Mouse (Mus musculus) midbrain, embryonic 11.5 days (tissue): ENCODE measurements around the gene Opcml. TPM values are rescaled to one million over a fixed set of nuclear protein-coding genes. Genes with fewer than 3 reads are reported as not detected.

Source experiments
- ATAC-seq: fragments of 200-750 bp; cut with Nextera tagmentation; 2 replicates; pipeline ENCODE4 v1.8.0; 2017; ENCODE audit warnings: moderate TSS enrichment, moderate library complexity; ENCODE audit not compliant: low FRiP score
- DNase-seq: peaks from one replicate; pipeline ENCODE4 v3.0.0; 2015; ENCODE audit warnings: low spot score; ENCODE audit errors: missing footprints
- H3K27ac ChIP-seq: fragments of 300-500 bp; sonication (generic); 2 replicates; pipeline ENCODE4 v1.5.1; 2014; ENCODE audit warnings: low read depth, low read length
- H3K27me3 ChIP-seq: fragments of 300-500 bp; sonication (generic); 2 replicates; pipeline ENCODE4 v1.6.1; 2014; ENCODE audit warnings: mild to moderate bottlenecking, low read length, moderate library complexity, mixed read lengths; ENCODE audit not compliant: control insufficient read depth, insufficient read depth
- H3K36me3 ChIP-seq: fragments of 300-500 bp; sonication (generic); 2 replicates; pipeline ENCODE4 v1.6.1; 2014; ENCODE audit warnings: mild to moderate bottlenecking, low read length, moderate library complexity, mixed read lengths; ENCODE audit not compliant: control insufficient read depth, insufficient read depth
- H3K4me1 ChIP-seq: fragments of 300-500 bp; sonication (generic); 2 replicates; pipeline ENCODE4 v1.6.1; 2014; ENCODE audit warnings: low read length; ENCODE audit not compliant: control insufficient read depth, insufficient read depth
- H3K4me2 ChIP-seq: fragments of 300-500 bp; sonication (generic); 2 replicates; pipeline ENCODE4 v1.6.1; 2014; ENCODE audit warnings: mild to moderate bottlenecking, moderate library complexity
- H3K4me3 ChIP-seq: fragments of 300-500 bp; sonication (generic); 2 replicates; pipeline ENCODE4 v1.5.1; 2014; ENCODE audit warnings: low read depth, low read length
- H3K9ac ChIP-seq: fragments of 300-500 bp; sonication (generic); 2 replicates; pipeline ENCODE4 v1.6.1; 2014; ENCODE audit warnings: low read length
- H3K9me3 ChIP-seq: fragments of 300-500 bp; sonication (generic); 2 replicates; pipeline ENCODE4 v1.6.1; 2016; ENCODE audit warnings: low read length; ENCODE audit not compliant: control insufficient read depth
- WGBS: fragments of 180-500 bp; shearing (Covaris S2); extraction: QIAGEN DNeasy Blood & Tissue Kit; methylation state at CpG from one replicate; pipeline ENCODE4 v1.1.7; 2014; 5-methylcytosine and 5-hydroxymethylcytosine counted together
- polyA plus RNA-seq: library from polyadenylated mRNA; unstranded; fragments of >200 nt; fragmentation: Nextera tagmentation; extraction: Ambion mirVana; gene quantifications from 2 replicates; pipeline ENCODE4 v1.2.1, GENCODE M21; 2014

The Opcml gene
- polyA plus RNA-seq, 1 experiment from 2014 or later = 3.2 TPM

GRCm38 (mm10) chr9:28251341-28251740 lies 460.8 kb downstream of the Opcml start:
- ATAC-seq = no peak
- Histone ChIP-seq H3K27ac (no peak overlapping the region), H3K4me2 (no peak overlapping the region), H3K27me3 (no peaks in the 10 kb centered on the region), H3K9ac (no peak overlapping the region), H3K4me1 (peaks cover 2% of the 10 kb centered on the region; the same call in 1 of the 2 replicates), H3K9me3 (no peaks in the 10 kb centered on the region), H3K4me3 (no peak overlapping the region), H3K36me3 (no peaks in the 10 kb centered on the region)
- DNase-seq = peak; percentile 45
- WGBS = 88% methylated on average over 9 of the region's 9 CpGs

DNA sequence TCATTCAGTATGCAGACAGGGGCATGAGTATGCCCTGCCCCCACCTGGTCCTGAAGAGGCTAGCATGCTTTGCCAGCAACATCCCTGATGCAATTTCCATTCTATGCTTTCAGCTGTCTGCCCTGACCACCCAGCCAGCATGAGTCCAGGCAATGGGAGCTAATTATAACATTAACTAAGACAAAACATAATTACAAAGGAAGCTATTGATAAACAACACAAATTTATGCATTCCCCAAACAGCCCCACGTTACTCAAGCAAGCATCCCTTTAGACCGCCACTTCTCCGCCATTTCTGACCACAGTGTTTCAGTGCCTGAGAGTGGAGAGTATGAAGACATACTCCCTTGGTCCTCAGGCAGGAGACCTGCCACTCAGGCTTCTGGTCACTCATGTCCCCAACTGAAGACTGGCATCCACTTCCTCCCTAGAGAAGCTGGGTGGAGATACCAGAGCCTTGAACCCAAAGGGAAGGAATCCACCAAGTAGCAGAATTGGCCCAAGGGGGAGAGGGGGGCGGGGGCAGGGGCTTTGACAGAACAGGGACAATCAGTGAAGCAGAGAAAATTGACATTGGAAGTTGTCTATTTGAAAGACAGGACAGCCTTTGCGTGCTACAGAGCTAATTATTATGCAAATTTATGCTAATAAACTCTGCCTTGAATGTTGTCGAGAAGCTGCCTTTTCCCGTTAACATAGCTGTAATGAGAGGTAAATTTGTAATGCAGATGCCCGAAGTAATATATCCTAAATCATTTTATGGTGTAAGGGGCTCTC lies 464.7 kb downstream of the Opcml start:
- Histone ChIP-seq H3K27ac (no peak overlapping the region), H3K9ac (no peak overlapping the region), H3K4me2 (no peak overlapping the region), H3K36me3 (no peaks in the 10 kb centered on the region), H3K9me3 (no peaks in the 10 kb centered on the region), H3K27me3 (no peaks in the 10 kb centered on the region), H3K4me3 (no peak overlapping the region), H3K4me1 (peaks cover 2% of the 10 kb centered on the region; the same call in 1 of the 2 replicates)
- DNase-seq (peak; percentile 78), ATAC-seq (0 out of 2 replicates have a peak, but pooled peaks have one; percentile 35)
- 67% methylated on average over 8 of the region's 8 CpGs for WGBS

GRCm38 (mm10) chr9:28255905-28256268 lies 465.3 kb downstream of the Opcml start:
- DNase-seq (peak; percentile 12), ATAC-seq (no peak)
- Histone ChIP-seq H3K9me3 (no peaks in the 10 kb centered on the region), H3K4me3 (no peak overlapping the region), H3K4me2 (no peak overlapping the region), H3K9ac (no peak overlapping the region), H3K27me3 (no peaks in the 10 kb centered on the region), H3K36me3 (no peaks in the 10 kb centered on the region), H3K27ac (no peak overlapping the region), H3K4me1 (peaks cover 2% of the 10 kb centered on the region; the same call in 1 of the 2 replicates)
- WGBS = 88% methylated on average over 1 of the region's 1 CpGs

DNA sequence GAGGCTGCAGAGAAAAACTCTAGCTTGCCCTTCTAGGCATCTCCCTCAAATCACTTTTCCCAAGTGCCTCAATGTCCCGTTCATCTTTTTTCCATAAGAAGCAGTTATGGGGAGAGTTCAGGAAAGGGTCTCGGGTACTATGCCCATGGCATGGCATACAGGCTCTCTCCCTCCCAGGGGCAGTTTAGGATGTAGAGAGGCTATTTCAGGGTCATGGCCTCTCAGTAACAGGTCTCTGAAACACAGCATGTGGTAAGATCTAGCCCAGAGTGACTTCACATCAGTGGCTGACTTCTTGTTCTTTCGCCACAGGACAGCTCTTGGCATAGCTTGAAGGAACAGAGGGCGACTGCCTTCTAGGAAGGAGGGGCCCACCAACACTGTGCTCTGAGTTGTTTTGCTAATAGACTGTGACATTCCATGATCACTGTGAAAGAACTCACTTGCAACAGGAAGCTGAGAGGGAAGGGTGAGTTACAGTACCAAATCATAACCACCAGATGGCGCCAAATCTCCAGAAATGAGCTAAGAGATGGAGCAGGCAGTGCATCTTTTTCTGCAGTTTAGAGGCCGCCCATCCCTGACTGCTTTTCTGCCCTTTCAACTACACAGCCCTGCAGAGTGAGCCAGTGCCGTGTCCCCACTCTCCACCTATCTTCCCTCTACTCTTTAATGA lies 470.6 kb downstream of the Opcml start:
- ATAC-seq = peak; percentile 85

DNA sequence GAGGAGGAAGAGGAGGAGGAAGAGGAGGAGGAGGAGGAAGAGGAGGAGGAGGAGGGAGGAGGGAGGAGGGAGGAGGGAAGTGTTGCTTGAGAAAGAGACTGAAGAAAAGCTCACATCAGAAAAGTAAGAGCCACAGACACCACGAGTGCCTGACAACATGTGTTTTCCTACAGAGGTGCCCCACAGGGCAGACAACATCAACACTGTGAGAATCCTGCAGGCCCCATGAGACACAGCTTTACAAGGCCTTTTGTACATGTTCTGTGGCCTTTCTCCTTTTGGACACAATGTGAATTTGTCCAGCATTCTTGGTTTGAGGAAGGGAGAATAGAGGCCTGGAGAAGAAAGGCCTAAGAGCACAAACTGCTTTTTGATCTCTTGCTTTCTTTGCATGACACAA lies 471.4 kb downstream of the Opcml start:
- WGBS = 30% methylated on average over 1 of the region's 1 CpGs

More for the DNA sequence above, 470.6 kb downstream of the Opcml start:
- H3K9ac ChIP-seq = no peak overlapping the region
- H3K27ac ChIP-seq = no peak overlapping the region
- no peaks in the 10 kb centered on the region for H3K27me3 ChIP-seq
- DNase-seq = peak; percentile 99
- no peak overlapping the region for H3K4me3 ChIP-seq
- no peaks in the 10 kb centered on the region for H3K9me3 ChIP-seq
- no peaks in the 10 kb centered on the region for H3K36me3 ChIP-seq
- H3K4me2 ChIP-seq = no peak overlapping the region
- WGBS = 18% methylated on average over 7 of the region's 7 CpGs
- H3K4me1 ChIP-seq = no peaks in the 10 kb centered on the region

GRCm38 (mm10) chr9:28262896-28263295 lies 472.3 kb downstream of the Opcml start:
- H3K27me3 ChIP-seq = no peaks in the 10 kb centered on the region
- no peaks in the 10 kb centered on the region for H3K9me3 ChIP-seq
- no peaks in the 10 kb centered on the region for H3K4me1 ChIP-seq
- DNase-seq (no peak), ATAC-seq (no peak)
- H3K4me3 ChIP-seq = no peak overlapping the region
- 81% methylated on average over 2 of the region's 2 CpGs for WGBS
- no peaks in the 10 kb centered on the region for H3K36me3 ChIP-seq
- H3K9ac ChIP-seq = no peak overlapping the region
- no peak overlapping the region for H3K4me2 ChIP-seq
- H3K27ac ChIP-seq = no peak overlapping the region

More for the DNA sequence above, 471.4 kb downstream of the Opcml start:
- Histone ChIP-seq H3K27ac (no peak overlapping the region), H3K9me3 (no peaks in the 10 kb centered on the region), H3K4me3 (no peak overlapping the region), H3K4me2 (no peak overlapping the region), H3K36me3 (no peaks in the 10 kb centered on the region), H3K9ac (no peak overlapping the region), H3K4me1 (no peaks in the 10 kb centered on the region), H3K27me3 (no peaks in the 10 kb centered on the region)
- ATAC-seq (no peak), DNase-seq (peak; percentile 65)

GRCm38 (mm10) chr9:28264761-28265160 lies 474.2 kb downstream of the Opcml start:
- H3K4me3 ChIP-seq = no peak overlapping the region
- H3K9ac ChIP-seq = no peak overlapping the region
- peak; percentile 10 for DNase-seq
- no peaks in the 10 kb centered on the region for H3K4me1 ChIP-seq
- ATAC-seq = no peak
- no peak overlapping the region for H3K4me2 ChIP-seq
- no peaks in the 10 kb centered on the region for H3K9me3 ChIP-seq
- no peaks in the 10 kb centered on the region for H3K36me3 ChIP-seq
- WGBS = 56% methylated on average over 6 of the region's 6 CpGs
- H3K27me3 ChIP-seq = no peaks in the 10 kb centered on the region
- H3K27ac ChIP-seq = no peak overlapping the region

- Histone ChIP-seq H3K9ac (no peak overlapping the region), H3K27ac (no peak overlapping the region), H3K4me1 (no peaks in the 10 kb centered on the region), H3K36me3 (no peaks in the 10 kb centered on the region), H3K4me3 (no peak overlapping the region), H3K4me2 (no peak overlapping the region), H3K27me3 (no peaks in the 10 kb centered on the region), H3K9me3 (no peaks in the 10 kb centered on the region)
- 89% methylated on average over 2 of the region's 2 CpGs for WGBS
- ATAC-seq = no peak
- no peak for DNase-seq
These were observed 483.2 kb downstream of the Opcml start for GRCm38 (mm10) chr9:28273816-28274215.

- Histone ChIP-seq H3K4me3 (no peak overlapping the region), H3K27me3 (no peaks in the 10 kb centered on the region), H3K9me3 (no peaks in the 10 kb centered on the region), H3K4me2 (no peak overlapping the region), H3K36me3 (no peaks in the 10 kb centered on the region), H3K4me1 (no peaks in the 10 kb centered on the region), H3K27ac (no peak overlapping the region), H3K9ac (no peak overlapping the region)
- DNase-seq (no peak), ATAC-seq (no peak)
- 81% methylated on average over 2 of the region's 2 CpGs for WGBS
These were observed 488.0 kb downstream of the Opcml start for GRCm38 (mm10) chr9:28278555-28278954.
